Comparison of ENCODE assay signal across 20 mouse cellular contexts in genomic region chr16:14253586-14253985, GRCm38 (mm10). TPM values are rescaled to one million over a fixed set of nuclear protein-coding genes. Genes with fewer than 3 reads are reported as not detected.
DNase-seq lines count a peak whose midpoint lies in the region; ATAC-seq lines count a peak whose summit lies in the region.
"Had no signal": no experiment of that assay in that cellular context is flagged by ENCODE, and none has a peak within 500 bp of the region (broad histone marks: within the 10 kb centered on the region; RNA-seq: fewer than 3 reads in every experiment).

No protein-coding gene starts in this region.

- no peak overlapping the region for H3K4me3 ChIP-seq in heart, embryonic 15.5 days
- H3K4me3 ChIP-seq: forebrain, embryonic 10.5 days; hindbrain, embryonic 10.5 days; left cerebral cortex, adult 2 months; limb, embryonic 10.5 days; neural tube, embryonic 15.5 days had no signal

- H3K9ac ChIP-seq in heart, embryonic 15.5 days, result no peak overlapping the region
- H3K9ac ChIP-seq: forebrain, postnatal 0 days; neural tube, embryonic 15.5 days had no signal

- H3K9me3 ChIP-seq in heart, embryonic 15.5 days (replicated peaks), result no peaks in the 10 kb centered on the region
- H3K9me3 ChIP-seq: forebrain, embryonic 10.5 days; hindbrain, embryonic 10.5 days; limb, embryonic 10.5 days; neural tube, embryonic 15.5 days had no signal

- intact Hi-C loops in left cerebral cortex, postnatal 4 days (cut with DNase I), result no loop called here

- peaks cover 7% of the 10 kb centered on the region for H3K4me1 ChIP-seq in heart, embryonic 15.5 days (replicated peaks)
- H3K4me1 ChIP-seq: forebrain, embryonic 10.5 days; hindbrain, embryonic 10.5 days; limb, embryonic 10.5 days; neural tube, embryonic 15.5 days had no signal

- H3K27ac ChIP-seq in heart, embryonic 15.5 days, result no peak overlapping the region
- H3K27ac ChIP-seq: forebrain, embryonic 10.5 days; hindbrain, embryonic 10.5 days; hindbrain, postnatal 0 days; kidney, postnatal 0 days; left cerebral cortex, adult 2 months; limb, embryonic 10.5 days; neural tube, embryonic 15.5 days had no signal

- peaks cover 93% of the 10 kb centered on the region for H3K27me3 ChIP-seq in heart, embryonic 15.5 days
- H3K27me3 ChIP-seq: neural tube, embryonic 15.5 days had no signal

- WGBS in heart, embryonic 15.5 days, result 60% methylated on average over 3 of the region's 3 CpGs

- peak; percentile 25; the same call in 1 of the 2 replicates for ATAC-seq in heart, embryonic 15.5 days (replicated peaks; ENCODE audit: insufficient number of reproducible peaks, insufficient read depth, low FRiP score, low read depth)
- ATAC-seq: forebrain, postnatal 0 days; hindbrain, postnatal 0 days; midbrain, embryonic 16.5 days had no signal

- H3K4me2 ChIP-seq in heart, embryonic 15.5 days, result no peak overlapping the region
- H3K4me2 ChIP-seq: neural tube, embryonic 15.5 days had no signal

- DNase-seq in gastrocnemius, postnatal 25 days, result peak; percentile 42
- DNase-seq in gastrocnemius, postnatal 4 days (ENCODE audit: low spot score in 2 of 2), result no peak
- peak; percentile 26 for DNase-seq in layer of hippocampus, adult 9-11 months
- DNase-seq in layer of hippocampus, adult 9-10 months (ENCODE audit: low spot score), result no peak
- peak; percentile 49 for DNase-seq in lung, postnatal 36 days
- DNase-seq in left cerebral cortex, postnatal 4 days, result no peak
- DNase-seq in testis, postnatal 10 days (ENCODE audit: low spot score), result no peak
- DNase-seq: cerebellum, adult 8-10 months; forebrain, postnatal 0 days; kidney, adult 11 months; right cerebral cortex, postnatal 25 days had no signal

- no peaks in the 10 kb centered on the region for H3K36me3 ChIP-seq in heart, embryonic 15.5 days
- H3K36me3 ChIP-seq: forebrain, embryonic 10.5 days; hindbrain, embryonic 10.5 days; limb, embryonic 10.5 days; neural tube, embryonic 15.5 days had no signal

RNA-seq across cellular contexts. Expression of gene Myh11, which starts 37.6 kb away (rescaled TPM):
- 10 to 100 TPM; 15.0 to 31.6 TPM for total RNA-seq in gastrocnemius, postnatal 25 days (2021)
- 10 to 100 TPM; 20.9 to 30.4 TPM for total RNA-seq in gastrocnemius, postnatal 4 days (2021)
- 4.8 and 13.6 TPM in 2 replicates for polyA plus RNA-seq in heart, embryonic 15.5 days (2015; fragmentation: Nextera tagmentation; extraction: Ambion mirVana)
- total RNA-seq in left cerebral cortex, postnatal 4 days (2021), result 1 to 10 TPM; 1.6 to 2.0 TPM

Comparison
In these comparisons a context has a peak if more than half of its experiments do, and no peak if none do; other contexts are left out.
1. DNase-seq: peak in gastrocnemius, postnatal 25 days (single experiment), layer of hippocampus, adult 9-11 months (single experiment) and lung, postnatal 36 days (single experiment); none in gastrocnemius, postnatal 4 days (0 of 2), layer of hippocampus, adult 9-10 months (single experiment), left cerebral cortex, postnatal 4 days (single experiment) and testis, postnatal 10 days (single experiment).
2. RNA of gene Myh11, which starts 37.6 kb away (total RNA-seq): 15.0 to 31.6 TPM in gastrocnemius, postnatal 25 days and 20.9 to 30.4 TPM in gastrocnemius, postnatal 4 days; 1.6 to 2.0 TPM in left cerebral cortex, postnatal 4 days; every median in the first group is over 4 times any median in the second.